Mouse (Mus musculus) urinary bladder, postnatal 36 days (tissue): ENCODE results near the gene Sec23a.
"Not testable (repeated sequence)": the region's sequence is repeated elsewhere in the genome, so short reads cannot be mapped to it uniquely, and the experiment has no call there.

Experiments used
- DNase-seq, 2 experiments: peaks; one replicate each; pipeline ENCODE4 v3.0.0; 2022; ENCODE audit warnings: low spot score in 2 of 2, mixed read lengths in 1 of 2

The Sec23a gene

DNA sequence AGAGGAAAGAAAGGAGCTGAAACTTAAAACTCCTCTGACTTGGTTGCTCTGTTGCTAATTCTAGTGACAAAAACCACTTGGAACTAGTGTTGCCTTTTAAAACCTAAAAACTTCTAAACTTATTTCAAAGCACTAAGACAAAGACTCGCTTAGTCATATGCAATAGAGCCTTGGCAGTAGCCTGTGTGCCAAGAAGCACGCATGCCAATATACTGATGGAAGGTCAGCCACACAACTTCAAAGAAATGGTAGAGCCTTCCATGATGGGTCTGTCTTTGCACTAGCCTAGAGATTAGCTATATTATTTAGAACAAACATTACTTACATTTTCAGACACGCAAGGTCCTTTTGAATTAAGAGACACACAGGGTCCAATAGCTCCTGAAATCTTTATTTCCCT is 26.1 kb downstream of the Sec23a start:
- DNase-seq = no peak

DNA sequence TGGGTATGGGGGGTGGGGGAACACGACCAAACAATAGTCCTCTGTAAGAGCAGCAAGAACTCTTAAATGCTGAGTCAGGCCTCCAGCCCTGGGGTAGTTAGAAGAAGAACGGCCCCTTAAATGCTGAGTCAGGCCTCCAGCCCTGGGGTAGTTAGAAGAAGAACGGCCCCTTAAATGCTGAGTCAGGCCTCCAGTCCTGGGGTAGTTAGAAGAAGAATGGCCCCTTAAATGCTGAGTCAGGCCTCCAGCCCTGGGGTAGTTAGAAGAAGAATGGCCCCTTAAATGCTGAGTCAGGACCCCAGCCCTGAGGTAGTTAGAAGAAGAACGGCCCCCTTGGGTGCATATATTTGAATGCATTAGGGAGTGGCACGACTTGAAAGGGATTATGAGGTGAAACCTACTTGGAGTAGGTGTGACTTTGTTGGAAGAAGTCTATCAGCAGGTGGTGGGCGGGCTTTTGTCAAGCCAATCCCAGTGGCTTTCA is 30.6 kb downstream of the Sec23a start:
- not testable (repeated sequence) for DNase-seq

DNA sequence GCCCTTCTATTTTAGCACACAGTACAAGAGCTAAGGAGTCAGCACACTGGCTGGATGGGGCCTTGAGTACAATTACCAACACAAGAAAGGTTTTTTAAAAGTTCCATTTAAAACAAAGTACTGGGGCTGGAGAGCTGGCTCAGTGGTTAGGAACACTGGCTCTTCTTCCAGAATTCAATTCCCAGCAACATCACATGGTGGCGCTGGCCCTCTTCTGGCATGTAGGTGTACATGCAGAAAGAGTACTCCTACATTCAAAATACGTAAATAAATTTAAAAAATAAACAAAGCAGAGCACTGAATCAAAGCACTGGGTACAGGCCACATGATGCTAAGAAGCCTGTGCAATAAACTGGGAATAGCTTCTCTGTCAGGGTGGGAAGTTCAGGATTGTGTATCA is 34.9 kb downstream of the Sec23a start:
- no peak for DNase-seq

DNA sequence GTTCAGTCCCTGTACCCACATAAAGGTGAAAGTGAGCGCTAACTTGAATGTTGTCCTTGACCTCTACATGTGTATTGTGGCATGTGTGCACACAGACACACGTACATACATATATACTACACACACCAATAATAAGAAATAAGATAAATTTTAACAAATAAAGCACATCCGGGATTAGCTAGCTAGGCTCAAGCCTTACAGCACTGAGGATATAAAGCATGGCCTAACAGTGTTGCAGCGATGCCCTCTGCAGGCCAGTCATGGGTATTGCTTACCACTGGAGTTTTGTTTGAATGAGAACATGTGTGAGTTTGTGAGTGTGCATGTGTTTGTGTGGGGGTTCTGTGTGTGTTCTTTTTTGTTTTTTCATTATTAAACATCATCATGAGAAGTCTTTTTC is 47.2 kb downstream of the Sec23a start:
- DNase-seq = no peak

DNA sequence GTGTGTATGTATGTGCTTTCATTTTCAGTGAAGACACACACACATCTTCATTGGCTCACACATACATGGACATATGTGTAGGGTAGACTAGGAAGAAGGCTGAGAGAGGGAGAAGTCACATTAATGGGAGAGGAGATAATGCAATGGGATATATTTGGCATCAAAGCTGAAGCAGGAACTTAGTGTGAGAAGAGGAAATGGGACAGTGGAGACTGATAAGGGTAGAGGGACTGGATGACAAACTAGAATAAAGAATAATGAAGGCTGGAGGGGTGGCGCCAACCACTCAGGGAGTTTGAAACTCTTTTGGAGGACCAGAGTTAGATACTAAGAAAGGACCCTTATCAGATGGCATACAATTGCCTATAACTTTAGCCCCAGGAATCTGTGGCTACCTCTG is 51.0 kb downstream of the Sec23a start:
- no peak for DNase-seq

DNA sequence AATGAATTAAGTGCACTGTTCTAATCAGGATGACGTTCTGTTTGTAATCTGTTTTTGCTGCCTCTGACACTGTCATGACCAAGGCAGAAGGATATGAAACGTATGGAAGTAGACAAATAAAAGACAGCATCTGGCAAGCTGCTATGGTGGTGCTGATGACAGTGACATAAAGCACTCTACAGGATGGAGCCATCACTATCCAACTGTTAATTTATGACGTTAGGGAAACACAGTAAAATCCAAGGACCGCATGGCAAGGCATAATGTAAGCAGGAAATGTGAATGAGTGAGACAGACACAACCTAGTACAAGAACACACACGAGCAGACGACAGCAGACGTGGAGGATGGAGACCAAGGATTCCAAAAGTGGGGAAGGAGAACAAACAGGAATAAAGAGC is 55.2 kb downstream of the Sec23a start:
- no peak for DNase-seq

DNA sequence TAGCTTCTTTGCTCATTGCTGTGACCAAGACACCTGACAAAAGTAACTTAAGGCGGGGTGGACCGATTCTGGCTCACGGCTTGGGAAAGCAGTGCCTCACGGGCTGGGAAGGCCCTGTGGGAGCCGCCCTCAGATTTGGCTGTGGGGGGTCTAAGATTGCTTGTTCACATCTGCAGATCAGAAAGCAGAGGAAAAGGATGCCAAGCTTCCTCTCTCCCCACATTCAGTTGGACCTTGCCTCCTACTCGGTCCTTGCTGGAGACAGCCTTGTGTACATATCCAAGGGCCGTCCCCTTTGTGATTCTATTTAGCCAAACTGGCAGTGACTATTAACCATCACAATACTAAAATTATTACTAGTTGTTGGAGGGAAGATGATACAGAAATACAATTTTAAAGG is 55.7 kb downstream of the Sec23a start:
- no peak for DNase-seq

DNA sequence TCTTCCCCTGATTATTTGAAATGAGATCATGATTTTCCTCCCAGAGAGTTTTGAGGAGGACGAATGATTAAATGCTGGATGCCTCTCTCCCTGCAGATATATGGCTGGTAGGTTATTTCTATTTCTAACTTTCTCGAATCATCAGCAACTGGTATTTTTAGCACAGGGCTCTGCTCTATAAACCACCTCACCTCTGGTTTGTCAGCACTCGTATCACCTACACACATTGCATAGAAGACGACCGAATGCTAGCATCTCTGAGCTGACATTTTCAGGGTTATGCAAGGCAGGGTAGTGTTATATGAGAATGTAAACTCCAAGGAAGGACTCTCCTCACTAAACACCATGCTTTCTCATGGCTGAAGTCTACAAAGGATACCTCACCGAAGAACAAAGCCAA is 63.9 kb downstream of the Sec23a start:
- no peak for DNase-seq

DNA sequence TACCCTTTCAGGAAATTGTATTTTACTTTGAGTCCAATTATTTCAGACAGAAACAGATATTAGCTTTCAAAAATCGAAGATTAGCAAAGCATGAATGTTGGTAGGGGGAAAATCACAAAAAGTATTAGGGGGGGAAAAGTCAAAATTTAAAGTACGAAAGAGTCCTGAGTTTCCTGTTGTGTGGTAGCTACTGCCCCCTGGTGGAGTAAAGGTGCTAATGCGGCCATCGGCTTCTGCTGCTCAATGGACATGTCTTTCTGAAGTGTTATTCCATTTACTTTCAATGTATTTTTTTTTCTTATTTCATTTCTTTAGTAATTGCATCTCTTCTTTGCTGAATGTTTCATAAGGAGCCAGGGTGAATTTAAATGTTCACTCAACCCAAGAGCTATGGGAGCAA is 64.6 kb downstream of the Sec23a start:
- DNase-seq = peak; percentile 6 to 44

DNA sequence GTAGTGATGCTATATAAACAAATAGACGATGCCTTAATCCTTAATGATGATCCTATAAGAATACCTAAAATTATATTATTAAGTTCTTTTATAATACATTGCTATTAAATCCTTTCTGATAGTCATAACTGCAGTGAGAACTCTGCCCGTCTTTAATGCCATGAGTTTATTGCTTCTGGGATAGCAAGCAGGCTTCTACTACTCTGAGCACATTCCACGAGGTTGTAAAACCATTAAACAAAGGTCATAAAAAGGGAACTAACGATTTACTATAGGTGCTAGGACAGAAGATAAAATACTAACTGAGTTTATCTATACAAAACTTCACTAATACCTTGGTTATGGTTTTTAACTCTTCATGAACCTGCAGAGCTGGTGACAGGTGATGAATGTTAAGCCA is 69.3 kb downstream of the Sec23a start:
- DNase-seq = no peak

DNA sequence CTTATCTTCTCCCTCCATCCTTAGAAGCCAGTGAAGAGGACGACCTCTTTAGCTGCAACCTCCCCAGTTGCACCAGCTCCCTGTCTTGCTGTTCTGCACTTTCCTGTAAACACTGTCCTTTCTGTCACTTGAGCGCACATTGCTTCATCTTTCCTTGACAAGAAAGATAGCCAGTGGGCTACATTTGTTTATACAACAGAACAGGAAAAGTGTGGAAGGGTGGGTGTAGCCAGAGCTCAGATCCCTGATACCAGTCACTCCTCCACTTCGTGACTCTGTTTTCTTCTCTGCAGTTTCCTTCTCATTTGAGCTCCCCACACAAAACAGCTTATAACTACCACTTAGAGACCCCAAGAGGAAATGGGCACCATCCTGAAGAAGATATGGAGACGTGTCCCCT is 77.2 kb downstream of the Sec23a start:
- DNase-seq = no peak

DNA sequence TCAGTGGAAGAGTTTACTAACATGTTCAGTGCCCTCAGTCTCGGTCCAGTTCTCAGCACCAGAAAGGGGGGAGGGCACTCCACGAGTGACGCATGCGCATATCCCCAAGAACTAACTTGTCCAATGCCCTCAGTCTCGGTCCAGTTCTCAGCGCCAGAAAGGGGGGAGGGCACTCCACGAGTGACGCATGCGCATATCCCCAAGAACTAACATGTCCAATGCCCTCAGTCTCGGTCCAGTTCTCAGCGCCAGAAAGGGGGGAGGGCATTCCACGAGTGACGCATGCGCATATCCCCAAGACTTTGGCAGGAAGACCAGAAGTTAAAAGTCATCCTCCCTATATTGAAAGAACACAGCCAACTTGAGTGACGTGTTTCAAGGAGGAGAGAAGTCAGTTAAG is 86.8 kb downstream of the Sec23a start:
- no peak for DNase-seq

DNA sequence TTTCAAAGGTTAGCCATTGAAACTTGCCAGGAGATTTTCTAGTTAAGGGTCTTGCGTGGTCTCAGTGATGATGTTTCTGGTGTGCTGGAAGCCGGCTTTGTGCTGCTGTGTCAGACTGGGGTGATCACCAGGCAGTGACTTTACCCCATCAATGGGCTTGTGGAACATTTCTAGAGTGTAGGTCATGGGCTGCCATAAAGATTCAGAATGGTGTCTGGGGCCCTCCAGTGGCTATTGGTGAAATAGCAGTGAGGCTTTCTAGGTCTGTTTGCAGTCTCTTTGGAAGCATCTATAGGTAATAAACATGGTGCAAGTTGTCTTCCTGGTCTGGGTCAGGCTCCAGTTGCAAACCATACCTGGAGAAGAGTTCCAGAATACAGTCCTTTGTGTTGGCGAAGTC is 87.8 kb downstream of the Sec23a start:
- DNase-seq = peak in 1 of 2 experiments; percentile 3

DNA sequence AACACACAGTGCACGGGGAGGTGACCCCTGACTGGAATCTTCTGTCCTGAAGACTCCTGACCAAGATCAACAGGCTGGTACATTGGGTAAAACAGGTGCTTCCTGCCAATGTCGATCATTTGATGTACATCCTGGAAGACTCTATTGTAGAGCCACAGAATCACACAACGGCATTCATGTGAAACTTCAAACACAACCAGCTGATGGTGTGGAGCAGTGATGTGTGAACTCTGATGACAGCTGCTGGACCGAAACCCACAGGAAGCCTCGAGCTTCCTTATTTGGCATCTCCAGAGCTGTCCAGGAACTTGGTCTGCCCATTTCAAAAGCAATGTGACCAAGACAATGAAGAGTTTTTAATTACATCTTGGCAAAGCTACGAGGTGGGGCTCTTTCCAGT is 91.0 kb downstream of the Sec23a start:
- no peak for DNase-seq

DNA sequence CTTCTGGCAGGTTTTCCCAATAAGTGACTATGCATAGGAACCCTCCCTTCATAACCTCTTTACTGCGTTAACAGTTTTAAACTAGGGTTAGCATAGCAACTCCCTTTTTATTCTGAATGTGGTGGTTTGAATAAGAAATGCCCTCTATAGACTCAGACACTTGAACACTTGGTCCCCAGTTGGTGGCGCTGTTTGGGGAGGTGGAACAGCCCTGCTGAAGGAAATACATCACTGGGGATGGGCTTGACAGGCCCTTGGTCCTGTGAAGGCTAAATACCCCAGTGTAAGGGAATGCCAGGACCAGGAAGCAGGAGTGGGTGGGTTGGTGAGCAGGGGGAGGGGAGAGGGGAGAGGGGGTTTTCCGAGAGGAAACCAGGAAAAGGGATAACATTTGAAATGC is 92.3 kb downstream of the Sec23a start:
- DNase-seq = no peak

DNA sequence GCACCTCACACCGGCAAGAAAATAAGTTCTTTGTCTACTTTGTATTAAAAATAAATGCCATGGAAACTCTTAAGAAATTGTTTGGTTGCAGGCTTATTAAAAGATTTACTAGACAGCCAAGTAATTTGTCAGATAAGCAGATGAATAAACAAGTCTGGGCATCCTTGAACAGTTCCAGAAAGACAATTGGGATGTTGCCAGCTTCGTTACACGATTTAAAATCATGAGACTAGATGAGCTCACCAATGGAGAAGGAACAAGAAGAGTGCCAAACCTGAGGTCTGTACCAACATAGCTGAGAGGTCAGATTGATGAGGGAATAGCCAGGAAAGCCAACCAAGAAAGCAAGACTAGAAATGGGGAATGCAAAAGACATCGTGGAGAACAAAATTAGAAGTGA is 102.0 kb downstream of the Sec23a start:
- DNase-seq = no peak
